Mouse (Mus musculus) small intestine, adult 2 months (tissue): ENCODE measurements around the gene Lhx8. TPM values are rescaled to one million over a fixed set of nuclear protein-coding genes. Genes with fewer than 3 reads are reported as not detected.

Experiments
- H3K27ac ChIP-seq: fragments of 200-500 bp; 2 replicates; pipeline ENCODE4 v1.5.1; 2012; ENCODE audit warnings: low read depth, low read length, control low read depth, inconsistent platforms; ENCODE audit not compliant: insufficient read depth
- H3K27me3 ChIP-seq: fragments of 200-500 bp; 2 replicates; pipeline ENCODE4 v1.6.1; 2012; ENCODE audit warnings: mild to moderate bottlenecking, moderate library complexity, low read length, inconsistent platforms; ENCODE audit not compliant: control insufficient read depth, insufficient read depth
- H3K36me3 ChIP-seq: fragments of 200-500 bp; 2 replicates; pipeline ENCODE4 v1.6.1; 2012; ENCODE audit warnings: mild to moderate bottlenecking, low read length, control low read depth, inconsistent platforms; ENCODE audit not compliant: control insufficient read depth, insufficient read depth
- H3K4me1 ChIP-seq: fragments of 200-500 bp; 2 replicates; pipeline ENCODE4 v1.6.1; 2012; ENCODE audit warnings: low read length, inconsistent platforms, mixed read lengths; ENCODE audit not compliant: control insufficient read depth, insufficient read depth, insufficient read length
- H3K4me3 ChIP-seq: fragments of 200-500 bp; 2 replicates; pipeline ENCODE4 v1.5.1; 2012; ENCODE audit warnings: low read depth, mild to moderate bottlenecking, control low read depth, inconsistent platforms, low read length, moderate library complexity
- CTCF ChIP-seq: fragments of 200-500 bp; IDR thresholded peaks from 2 replicates; pipeline ENCODE4 v1.5.1; 2012; ENCODE audit warnings: low read depth, mild to moderate bottlenecking, control low read depth, inconsistent platforms, low read length, moderate library complexity, mixed read lengths; ENCODE audit not compliant: insufficient replicate concordance, insufficient read length; ENCODE audit errors: extremely low read depth
- POLR2A ChIP-seq: fragments of 200-500 bp; IDR thresholded peaks from 2 replicates; pipeline ENCODE4 v1.6.1; 2012; ENCODE audit warnings: low read depth, mild to moderate bottlenecking, control low read depth, inconsistent platforms, low read length, moderate library complexity
- whole genome bisulfite sequencing: fragments of 180-500 bp; shearing (Covaris S2); methylation state at CpG from one replicate; pipeline ENCODE4 v1.1.7; 2018; 5-methylcytosine and 5-hydroxymethylcytosine counted together
- polyA plus RNA-seq: library from polyadenylated mRNA; depleted of rRNA; stranded (reverse); fragments of >200 nt; gene quantifications from 2 replicates; pipeline ENCODE4 v1.2.3, GENCODE M21; 2012

Lhx8 gene
- polyA plus RNA-seq, 1 experiment, result not detected

DNA sequence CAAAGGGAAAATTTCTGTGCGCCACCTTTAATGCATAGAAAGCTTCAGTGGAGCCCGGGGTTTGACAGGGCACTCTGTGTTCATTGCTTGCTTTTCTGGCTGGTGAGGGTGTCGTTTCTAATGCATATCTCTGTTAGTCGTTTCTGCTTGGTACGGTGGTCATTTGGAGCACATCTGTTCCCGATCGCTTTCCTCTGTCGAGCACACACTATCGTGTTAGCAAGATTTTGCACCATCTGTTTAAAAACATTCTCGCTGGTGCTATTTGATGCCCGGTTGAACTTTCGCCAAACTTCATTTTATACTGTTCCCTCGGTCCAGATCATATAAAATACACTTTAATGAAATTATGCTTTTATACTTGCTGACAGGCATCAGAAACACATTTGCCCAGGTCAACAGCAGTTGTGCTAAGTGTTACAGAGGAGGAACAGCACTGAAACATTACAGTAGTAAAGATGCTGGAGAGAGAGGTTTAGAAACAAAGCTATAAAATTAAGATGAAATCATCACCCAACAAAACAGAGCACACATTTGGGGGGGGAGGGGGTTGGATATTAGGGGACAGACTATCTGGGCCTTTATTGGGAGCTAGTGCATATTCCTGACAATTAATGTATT, 9.9 kb upstream of the Lhx8 start:
- peaks cover 4% of the 10 kb centered on the region; the same call in 1 of the 2 replicates for H3K27me3 ChIP-seq
- no peak overlapping the region for H3K4me3 ChIP-seq
- no peaks in the 10 kb centered on the region for H3K4me1 ChIP-seq
- WGBS, result 78% methylated on average over 13 of the region's 13 CpGs
- no peak overlapping the region for H3K27ac ChIP-seq
- TF ChIP-seq POLR2A, result no peak
- no peak for TF ChIP-seq CTCF
- H3K36me3 ChIP-seq, result no peaks in the 10 kb centered on the region

DNA sequence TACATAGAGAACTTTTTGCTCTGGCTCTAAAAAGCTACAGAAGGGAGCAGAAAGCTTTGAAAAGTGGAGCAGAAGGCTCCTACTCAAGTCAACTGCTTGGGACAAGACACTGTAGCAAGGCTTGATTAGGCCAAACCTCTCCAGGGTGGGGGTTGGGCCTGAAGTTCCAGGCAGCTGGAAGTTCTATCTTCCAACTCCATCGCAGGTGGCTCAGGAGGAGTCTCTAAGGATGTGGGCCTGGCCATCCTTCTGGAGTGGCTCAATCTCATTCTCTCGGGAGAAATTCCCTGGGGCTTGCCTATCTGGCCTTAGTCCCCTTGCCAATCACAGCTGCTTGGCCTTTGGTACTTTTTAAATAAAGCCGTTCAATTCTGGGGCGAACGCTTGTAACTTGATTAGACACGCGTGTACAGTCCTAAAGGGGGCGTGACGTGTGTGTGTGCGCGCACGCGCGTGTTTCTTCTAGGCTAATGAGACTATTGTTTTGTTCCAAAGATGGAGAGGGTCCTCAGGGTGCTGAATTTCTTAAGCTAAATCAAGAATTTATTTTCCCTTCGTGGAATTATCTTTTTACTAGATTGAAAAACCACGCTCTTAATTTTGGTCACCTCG, 9.3 kb upstream of the Lhx8 start:
- no peak overlapping the region for H3K4me3 ChIP-seq
- WGBS, result 88% methylated on average over 17 of the region's 17 CpGs
- peaks cover 9% of the 10 kb centered on the region; the same call in 1 of the 2 replicates for H3K27me3 ChIP-seq
- no peak overlapping the region for H3K27ac ChIP-seq
- H3K36me3 ChIP-seq, result no peaks in the 10 kb centered on the region
- H3K4me1 ChIP-seq, result no peaks in the 10 kb centered on the region
- no peak for TF ChIP-seq POLR2A
- TF ChIP-seq CTCF, result no peak

DNA sequence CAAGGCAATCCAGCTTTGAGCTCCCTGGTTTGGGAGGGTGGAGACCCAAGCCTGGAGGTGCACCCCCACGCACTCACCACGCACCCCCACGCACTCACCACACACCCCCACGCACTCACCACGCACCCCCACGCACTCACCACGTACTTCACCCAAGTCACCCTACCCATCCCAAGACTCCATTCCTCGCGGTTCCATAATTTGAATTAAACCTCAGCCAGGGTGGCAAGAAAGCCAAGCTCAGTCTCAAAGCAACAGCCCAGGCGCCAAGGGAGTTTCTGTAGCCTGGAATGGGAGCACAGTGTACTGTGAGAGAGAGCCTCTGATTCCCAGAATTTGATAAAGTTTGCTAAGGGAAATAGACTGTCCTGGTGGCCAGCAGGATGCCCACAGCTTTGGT, 4.3 kb upstream of the Lhx8 start:
- peaks cover 49% of the 10 kb centered on the region for H3K27me3 ChIP-seq
- H3K4me3 ChIP-seq, result no peak overlapping the region
- 8% methylated on average over 10 of the region's 10 CpGs for WGBS
- peaks cover 3% of the 10 kb centered on the region for H3K4me1 ChIP-seq
- TF ChIP-seq POLR2A (no peak), CTCF (no peak)
- H3K36me3 ChIP-seq, result no peaks in the 10 kb centered on the region
- no peak overlapping the region for H3K27ac ChIP-seq

DNA sequence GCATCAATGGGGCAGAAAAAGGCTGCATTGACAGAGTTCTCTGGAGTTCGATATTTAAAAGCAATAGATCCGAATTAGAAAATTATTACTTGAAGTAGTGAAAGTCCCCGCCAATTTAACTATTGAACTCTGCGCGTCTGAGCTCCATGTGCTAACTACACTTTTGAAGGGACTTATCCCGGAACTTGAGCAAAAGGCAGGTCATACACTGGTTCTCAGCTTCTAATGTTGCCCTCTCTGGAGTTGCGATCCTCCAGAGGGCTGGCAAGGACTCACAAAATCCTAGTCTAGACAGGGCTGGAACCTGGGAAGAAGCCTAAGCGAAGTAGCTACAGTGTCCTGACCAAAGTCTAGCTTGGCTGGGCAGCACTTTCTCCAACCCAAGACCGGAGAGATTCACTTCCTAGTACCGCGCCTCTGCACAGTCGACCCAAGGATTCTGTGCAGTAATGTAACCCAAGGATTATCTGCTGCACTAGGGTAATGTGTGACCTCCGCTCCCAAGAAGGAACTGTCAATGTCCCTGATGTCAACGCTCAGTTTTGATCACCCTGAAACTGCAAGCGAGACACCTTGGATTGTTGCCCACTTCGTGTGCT, 3.0 kb upstream of the Lhx8 start:
- Histone ChIP-seq H3K4me3 (no peak overlapping the region), H3K36me3 (no peaks in the 10 kb centered on the region), H3K4me1 (peaks cover 3% of the 10 kb centered on the region), H3K27ac (no peak overlapping the region), H3K27me3 (peaks cover 62% of the 10 kb centered on the region)
- WGBS, result 4% methylated on average over 16 of the region's 16 CpGs
- no peak for TF ChIP-seq CTCF
- no peak for TF ChIP-seq POLR2A

DNA sequence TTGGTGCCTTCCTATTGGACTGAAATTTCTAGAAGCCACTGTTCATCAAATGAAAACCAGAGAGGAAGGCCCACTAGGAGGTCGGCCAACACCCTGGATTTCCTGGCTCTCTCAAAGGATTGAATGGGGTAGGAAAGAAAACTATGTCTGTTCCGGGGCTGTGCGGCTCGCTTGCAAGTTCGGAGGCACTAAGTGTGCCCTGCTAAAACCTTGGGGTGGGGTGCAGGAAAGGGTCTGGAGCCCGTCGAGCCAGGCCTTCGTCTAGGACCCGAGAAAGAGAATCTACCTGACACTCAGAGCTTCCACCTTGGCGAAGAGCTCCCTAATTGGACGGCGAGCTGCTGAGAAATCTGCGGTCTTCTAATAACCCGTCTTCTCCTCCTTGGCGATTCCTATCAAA, 2.5 kb upstream of the Lhx8 start:
- H3K4me1 ChIP-seq, result peaks cover 3% of the 10 kb centered on the region
- H3K27ac ChIP-seq, result no peak overlapping the region
- H3K36me3 ChIP-seq, result no peaks in the 10 kb centered on the region
- no peak for TF ChIP-seq POLR2A
- TF ChIP-seq CTCF, result no peak
- peaks cover 67% of the 10 kb centered on the region for H3K27me3 ChIP-seq
- 6% methylated on average over 15 of the region's 15 CpGs for WGBS
- no peak overlapping the region for H3K4me3 ChIP-seq

DNA sequence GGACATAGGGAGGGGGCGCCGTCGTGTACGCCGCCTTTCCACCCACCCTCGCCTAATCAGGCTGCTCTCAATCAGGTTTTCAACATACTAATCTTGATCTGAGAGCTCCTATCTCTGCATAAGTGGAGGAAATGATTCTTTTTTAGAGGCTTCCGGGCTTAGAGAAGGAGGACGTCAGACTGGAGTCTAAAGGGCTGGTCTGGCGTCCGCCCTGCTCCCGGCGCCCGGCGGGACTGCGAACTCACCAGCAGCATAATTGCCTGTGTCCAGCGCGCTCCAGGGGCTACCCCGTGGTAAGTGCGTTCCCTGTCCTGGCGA, 1.7 kb upstream of the Lhx8 start:
- Histone ChIP-seq H3K36me3 (no peaks in the 10 kb centered on the region), H3K4me1 (peaks cover 3% of the 10 kb centered on the region), H3K27me3 (peaks cover 75% of the 10 kb centered on the region), H3K4me3 (peak overlapping the region; percentile 18; the same call in 1 of the 2 replicates), H3K27ac (no peak overlapping the region)
- no peak for TF ChIP-seq CTCF
- no peak for TF ChIP-seq POLR2A
- 3% methylated on average over 20 of the region's 20 CpGs for WGBS

DNA sequence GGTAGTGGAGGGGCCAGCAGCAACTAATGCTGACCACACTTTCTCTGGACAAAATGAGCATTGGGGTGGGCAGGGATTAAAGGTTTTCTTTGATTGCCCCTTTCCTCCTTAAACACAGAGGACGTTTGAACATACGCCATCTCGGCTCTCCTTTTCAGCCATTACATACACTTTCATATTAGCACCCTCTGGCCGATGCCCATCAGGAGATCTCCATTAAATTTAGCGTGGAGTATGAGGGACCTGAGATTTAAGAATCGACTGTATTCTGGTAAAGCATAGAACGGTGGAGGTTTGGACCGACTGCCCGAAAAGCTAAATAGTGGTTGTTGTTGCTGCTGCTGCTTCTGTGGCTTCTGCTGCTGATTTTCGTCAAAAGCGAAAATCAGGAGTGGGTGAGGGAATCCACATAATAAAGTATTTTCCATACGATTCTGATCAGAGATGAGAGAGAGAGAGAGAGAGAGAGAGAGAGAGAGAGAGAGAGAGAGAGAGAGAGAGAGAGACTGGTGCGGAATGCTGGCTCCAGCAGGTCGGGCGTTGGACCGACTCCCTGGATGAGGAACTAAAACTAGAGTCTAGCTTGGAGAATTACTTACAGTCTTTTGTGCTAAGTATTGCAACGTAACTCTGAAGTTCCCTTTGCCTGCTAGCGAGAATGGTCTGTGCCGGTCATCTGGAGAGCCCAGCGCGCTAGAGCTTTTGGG, 1.2 kb upstream of the Lhx8 start:
- H3K27me3 ChIP-seq, result peaks cover 78% of the 10 kb centered on the region
- peaks cover 3% of the 10 kb centered on the region for H3K4me1 ChIP-seq
- 0 out of 2 replicates have a peak overlapping the region, but pooled peaks have one; percentile 18 for H3K4me3 ChIP-seq
- TF ChIP-seq CTCF (no peak), POLR2A (no peak)
- H3K36me3 ChIP-seq, result no peaks in the 10 kb centered on the region
- 6% methylated on average over 21 of the region's 21 CpGs for WGBS
- H3K27ac ChIP-seq, result no peak overlapping the region
